Mouse (Mus musculus): ENCODE data around the gene Mars.

GRCm38 (mm10) chr10:127360714-127361113 lies 49.1 kb upstream of the Mars start:
- TF ChIP-seq POLR2A (IDR thresholded peaks at IDR 0.05; ENCODE audit: low read depth, low read length) (no peak), CTCF (IDR thresholded peaks at IDR 0.05; ENCODE audit: extremely low read depth, insufficient read length, insufficient replicate concordance, low read depth, low read length) (no peak)

Data from small intestine, adult 2 months (tissue).